In genomic region chr11:49847071-49847810, GRCm38 (mm10) we compare ENCODE assay signal across 8 mouse cellular contexts. TPM values are rescaled to one million over a fixed set of nuclear protein-coding genes. Genes with fewer than 3 reads are reported as not detected.
A peak's percentile ranks its signal among the peaks of the same experiment; 100 is the strongest.
DNase-seq lines count a peak whose midpoint lies in the region; ATAC-seq and TF ChIP-seq lines count a peak whose summit lies in the region.

No protein-coding gene starts in this region.

- no peaks in the 10 kb centered on the region for H3K9me3 ChIP-seq in forebrain, postnatal 0 days (ENCODE audit: low read length)
- no peaks in the 10 kb centered on the region for H3K9me3 ChIP-seq in limb, embryonic 11.5 days (ENCODE audit: control insufficient read depth, low read length)
- H3K9me3 ChIP-seq in midbrain, embryonic 10.5 days (replicated peaks): no peaks in the 10 kb centered on the region

- H3K27me3 ChIP-seq in testis, adult 2 months (ENCODE audit: control insufficient read depth, insufficient read depth, low read length): no peaks in the 10 kb centered on the region
- H3K27me3 ChIP-seq in forebrain, postnatal 0 days (ENCODE audit: insufficient read depth, low read length): no peaks in the 10 kb centered on the region
- H3K27me3 ChIP-seq in limb, embryonic 11.5 days (ENCODE audit: control insufficient read depth, insufficient read depth, low read length): no peaks in the 10 kb centered on the region
- H3K27me3 ChIP-seq in midbrain, embryonic 10.5 days (ENCODE audit: low read depth, poor library complexity, severe bottlenecking): no peaks in the 10 kb centered on the region

- H3K36me3 ChIP-seq in testis, adult 2 months (ENCODE audit: control insufficient read depth, insufficient read depth, low read length): no peaks in the 10 kb centered on the region
- no peaks in the 10 kb centered on the region for H3K36me3 ChIP-seq in forebrain, postnatal 0 days (ENCODE audit: insufficient read depth)
- H3K36me3 ChIP-seq in limb, embryonic 11.5 days (ENCODE audit: control insufficient read depth, insufficient read depth, low read length): no peaks in the 10 kb centered on the region
- H3K36me3 ChIP-seq in midbrain, embryonic 10.5 days: peaks cover 14% of the 10 kb centered on the region; the same call in 1 of the 2 replicates

- WGBS in forebrain, postnatal 0 days: 9% methylated on average over 29 of the region's 29 CpGs
- WGBS in limb, embryonic 11.5 days: 9% methylated on average over 29 of the region's 29 CpGs
- 11% methylated on average over 29 of the region's 29 CpGs for WGBS in midbrain, embryonic 10.5 days

- H3K27ac ChIP-seq in testis, adult 2 months (ENCODE audit: control insufficient read depth, insufficient read depth, low read depth, low read length): peak overlapping the region; percentile 90
- peak overlapping the region; percentile 78 for H3K27ac ChIP-seq in forebrain, postnatal 0 days (ENCODE audit: low read depth, low read length)
- peak overlapping the region; percentile 71; the same call in 1 of the 2 replicates for H3K27ac ChIP-seq in limb, embryonic 11.5 days (replicated peaks; ENCODE audit: low read depth, low read length)
- peak overlapping the region; percentile 93 for H3K27ac ChIP-seq in midbrain, embryonic 10.5 days (replicated peaks)

- TF ChIP-seq POLR2A in testis, adult 2 months (IDR thresholded peaks at IDR 0.05; ENCODE audit: control insufficient read depth, low read depth, low read length): 0 out of 2 replicates have a peak, but pooled peaks have one; percentile 14
- no peak for TF ChIP-seq POLR2A in brain, embryonic 14.5 days (IDR thresholded peaks at IDR 0.05; ENCODE audit: borderline replicate concordance, extremely low read depth, insufficient read depth, insufficient read length, poor library complexity, severe bottlenecking)

- ATAC-seq in forebrain, postnatal 0 days: no peak; the same call in none of the 2 replicates
- ATAC-seq in limb, embryonic 11.5 days (ENCODE audit: insufficient number of reproducible peaks, low FRiP score, low TSS enrichment, low read depth): no peak

- TF ChIP-seq CTCF in testis, adult 2 months (IDR thresholded peaks at IDR 0.05; ENCODE audit: control insufficient read depth, insufficient read depth, insufficient replicate concordance, low read depth, low read length): no peak
- no peak for TF ChIP-seq CTCF in brain, embryonic 14.5 days (IDR thresholded peaks at IDR 0.05; ENCODE audit: borderline replicate concordance, extremely low read depth, insufficient read depth, insufficient read length)
- no peak for TF ChIP-seq CTCF in forebrain, postnatal 0 days (IDR thresholded peaks at IDR 0.05; ENCODE audit: low read depth)

- peak overlapping the region; percentile 86 for H3K4me2 ChIP-seq in forebrain, postnatal 0 days (ENCODE audit: low read depth)
- peak overlapping the region; percentile 90 for H3K4me2 ChIP-seq in limb, embryonic 11.5 days (ENCODE audit: low read depth, severe bottlenecking)

- no peak for DNase-seq in testis, postnatal 10 days (ENCODE audit: low spot score)
- DNase-seq in brain, embryonic 14.5 days (ENCODE audit: low read depth): peak; percentile 71
- DNase-seq in forebrain, postnatal 0 days: peak; percentile 45
- DNase-seq in limb, embryonic 11.5 days (ENCODE audit: low spot score): no peak
- no peak for DNase-seq in midbrain, embryonic 10.5 days (ENCODE audit: low spot score)
- DNase-seq in thymus, postnatal 14 days: peak; percentile 33
- DNase-seq in ovary, adult 18-20 months (ENCODE audit: low spot score): no peak

- H3K4me3 ChIP-seq in testis, adult 2 months (ENCODE audit: control insufficient read depth, low read depth, low read length): peak overlapping the region; percentile 89
- peak overlapping the region; percentile 85 for H3K4me3 ChIP-seq in forebrain, postnatal 0 days (ENCODE audit: low read depth, low read length)
- peak overlapping the region; percentile 79 for H3K4me3 ChIP-seq in limb, embryonic 11.5 days (ENCODE audit: low read depth, low read length)
- H3K4me3 ChIP-seq in midbrain, embryonic 10.5 days: peak overlapping the region; percentile 66

- peak overlapping the region; percentile 92 for H3K9ac ChIP-seq in forebrain, postnatal 0 days
- peak overlapping the region; percentile 88 for H3K9ac ChIP-seq in limb, embryonic 11.5 days (ENCODE audit: low read length)

- peaks cover 23% of the 10 kb centered on the region for H3K4me1 ChIP-seq in testis, adult 2 months (ENCODE audit: control insufficient read depth, insufficient read depth, low read length)
- H3K4me1 ChIP-seq in forebrain, postnatal 0 days (ENCODE audit: insufficient read depth): peaks cover 13% of the 10 kb centered on the region
- H3K4me1 ChIP-seq in limb, embryonic 11.5 days (ENCODE audit: control insufficient read depth, insufficient read depth, low read length): peaks cover 8% of the 10 kb centered on the region; the same call in 1 of the 2 replicates
- H3K4me1 ChIP-seq in midbrain, embryonic 10.5 days: peaks cover 27% of the 10 kb centered on the region

RNA-seq across cellular contexts. Expression of gene Mapk9, which starts 0.7 kb away (rescaled TPM):
- 30.5 and 33.2 TPM in 2 replicates for polyA plus RNA-seq in testis, adult 2 months (2012; rRNA removed)
- polyA plus RNA-seq in brain, embryonic 14.5 days (2012; rRNA removed): 81.0 and 89.3 TPM in 2 replicates
- total RNA-seq in forebrain, postnatal 0 days (2014; rRNA removed): 92.3 and 123 TPM in 2 replicates
- polyA plus RNA-seq in forebrain, postnatal 0 days (2015; fragmentation: Nextera tagmentation; extraction: Ambion mirVana): 41.5 and 55.6 TPM in 2 replicates
- 34.2 and 42.5 TPM in 2 replicates for polyA plus RNA-seq in limb, embryonic 11.5 days (2014; fragmentation: Nextera tagmentation; extraction: Ambion mirVana)
- 22.2 and 29.7 TPM in 2 replicates for polyA plus RNA-seq in midbrain, embryonic 10.5 days (2016; fragmentation: Nextera tagmentation; extraction: Ambion mirVana)

RNA-seq across cellular contexts. Expression of gene Gfpt2, which starts 53.3 kb away (rescaled TPM):
- polyA plus RNA-seq in testis, adult 2 months (2012; rRNA removed): 2.3 TPM in 2 replicates
- polyA plus RNA-seq in brain, embryonic 14.5 days (2012; rRNA removed): 5.5 and 6.7 TPM in 2 replicates
- 5.0 and 5.5 TPM in 2 replicates for total RNA-seq in forebrain, postnatal 0 days (2014; rRNA removed)
- polyA plus RNA-seq in forebrain, postnatal 0 days (2015; fragmentation: Nextera tagmentation; extraction: Ambion mirVana): 6.5 and 7.4 TPM in 2 replicates
- polyA plus RNA-seq in limb, embryonic 11.5 days (2014; fragmentation: Nextera tagmentation; extraction: Ambion mirVana): 36.3 and 37.2 TPM in 2 replicates
- 13.9 and 16.7 TPM in 2 replicates for polyA plus RNA-seq in midbrain, embryonic 10.5 days (2016; fragmentation: Nextera tagmentation; extraction: Ambion mirVana)

RNA-seq across cellular contexts. Expression of gene Rasgef1c, which starts 54.4 kb away (rescaled TPM):
- 0.69 and 0.93 TPM in 2 replicates for polyA plus RNA-seq in testis, adult 2 months (2012; rRNA removed)
- polyA plus RNA-seq in brain, embryonic 14.5 days (2012; rRNA removed): 10.4 and 16.4 TPM in 2 replicates
- total RNA-seq in forebrain, postnatal 0 days (2014; rRNA removed): 28.3 and 36.1 TPM in 2 replicates
- polyA plus RNA-seq in forebrain, postnatal 0 days (2015; fragmentation: Nextera tagmentation; extraction: Ambion mirVana): 24.9 and 30.8 TPM in 2 replicates
- 0.32 TPM in 1 of 2 replicates, not detected in the other for polyA plus RNA-seq in limb, embryonic 11.5 days (2014; fragmentation: Nextera tagmentation; extraction: Ambion mirVana)
- 0.23 and 0.29 TPM in 2 replicates for polyA plus RNA-seq in midbrain, embryonic 10.5 days (2016; fragmentation: Nextera tagmentation; extraction: Ambion mirVana)

Comparison
In these comparisons a context has a peak if more than half of its experiments do, and no peak if none do; other contexts are left out.
1. DNase-seq: peak in brain, embryonic 14.5 days (single experiment), forebrain, postnatal 0 days (single experiment) and thymus, postnatal 14 days (single experiment); none in testis, postnatal 10 days (single experiment), limb, embryonic 11.5 days (single experiment), midbrain, embryonic 10.5 days (single experiment) and ovary, adult 18-20 months (single experiment).
2. Peak in every context shown above with its lines, with median percentiles within 50 percentile points of each other: H3K27ac ChIP-seq and H3K4me3 ChIP-seq.